Comparison of ENCODE assay signal across 13 mouse cellular contexts in genomic region chr2:6450544-6450943, GRCm38 (mm10).
DNase-seq lines count a peak whose midpoint lies in the region; ATAC-seq lines count a peak whose summit lies in the region.
"Had no signal": no experiment of that assay in that cellular context is flagged by ENCODE, and none has a peak within 500 bp of the region (broad histone marks: within the 10 kb centered on the region; RNA-seq: fewer than 3 reads in every experiment).

No protein-coding gene starts in this region.

- H3K4me3 ChIP-seq in hindbrain, embryonic 14.5 days (replicated peaks; ENCODE audit: low read length): no peak overlapping the region
- H3K4me3 ChIP-seq: embryonic facial prominence, embryonic 15.5 days; limb, embryonic 15.5 days had no signal

- peak; percentile 59; the same call in 1 of the 2 replicates for ATAC-seq in hindbrain, embryonic 14.5 days (ENCODE audit: low FRiP score)
- ATAC-seq: intestine, embryonic 16.5 days had no signal

- no peak overlapping the region for H3K9ac ChIP-seq in hindbrain, embryonic 14.5 days
- H3K9ac ChIP-seq: embryonic facial prominence, embryonic 15.5 days; limb, embryonic 15.5 days; lung, embryonic 14.5 days had no signal

- H3K4me1 ChIP-seq in hindbrain, embryonic 14.5 days (replicated peaks; ENCODE audit: control insufficient read depth, insufficient read depth, low read length): peaks cover 4% of the 10 kb centered on the region; the same call in 1 of the 2 replicates

- H3K36me3 ChIP-seq in hindbrain, embryonic 14.5 days (replicated peaks; ENCODE audit: control insufficient read depth, insufficient read depth): no peaks in the 10 kb centered on the region
- H3K36me3 ChIP-seq: embryonic facial prominence, embryonic 15.5 days; limb, embryonic 15.5 days had no signal

- 61% methylated on average over 3 of the region's 3 CpGs for WGBS in hindbrain, embryonic 14.5 days

- no peak overlapping the region for H3K27ac ChIP-seq in hindbrain, embryonic 14.5 days
- H3K27ac ChIP-seq: embryonic facial prominence, embryonic 15.5 days had no signal

- H3K4me2 ChIP-seq in hindbrain, embryonic 14.5 days (replicated peaks): no peak overlapping the region
- H3K4me2 ChIP-seq: embryonic facial prominence, embryonic 15.5 days; limb, embryonic 15.5 days; lung, embryonic 14.5 days had no signal

- no peaks in the 10 kb centered on the region for H3K9me3 ChIP-seq in hindbrain, embryonic 14.5 days (ENCODE audit: control insufficient read depth, low read length)
- H3K9me3 ChIP-seq: embryonic facial prominence, embryonic 15.5 days; limb, embryonic 15.5 days had no signal

- peak; percentile 46 to 72 for DNase-seq in layer of hippocampus, postnatal 14 days (ENCODE audit: low spot score in 2 of 2)
- DNase-seq in layer of hippocampus, adult 8-10 months (ENCODE audit: low spot score in 2 of 2): no peak
- peak; percentile 40 for DNase-seq in cerebellum, adult 11-12 months
- peak; percentile 55 for DNase-seq in cerebellum, adult 9-10 months
- peak; percentile 72 for DNase-seq in hindbrain, embryonic 14.5 days (ENCODE audit: low spot score)
- DNase-seq in thymus, postnatal 10 days (ENCODE audit: low spot score in 2 of 2): no peak
- DNase-seq in gastrocnemius, postnatal 36 days: no peak
- DNase-seq: kidney, postnatal 14 days; lung, embryonic 14.5 days; thymus, postnatal 14 days had no signal

- intact Hi-C loops in gastrocnemius, postnatal 36 days (cut with DNase I): no loop called here

- no peaks in the 10 kb centered on the region for H3K27me3 ChIP-seq in hindbrain, embryonic 14.5 days (ENCODE audit: control insufficient read depth, insufficient read depth, low read length)
- H3K27me3 ChIP-seq: embryonic facial prominence, embryonic 15.5 days; limb, embryonic 15.5 days had no signal

Comparison
In these comparisons a context has a peak if more than half of its experiments do, and no peak if none do; other contexts are left out.
1. DNase-seq: peak in layer of hippocampus, postnatal 14 days (2 of 2), cerebellum, adult 11-12 months (single experiment), cerebellum, adult 9-10 months (single experiment) and hindbrain, embryonic 14.5 days (single experiment); none in layer of hippocampus, adult 8-10 months (0 of 2), thymus, postnatal 10 days (0 of 2) and gastrocnemius, postnatal 36 days (0 of 2).